Mouse (Mus musculus) liver, adult 2 months (tissue): ENCODE data around the gene Ets1. TPM values are rescaled to one million over a fixed set of nuclear protein-coding genes. Genes with fewer than 3 reads are reported as not detected.

Source experiments
- DNase-seq: peaks from one replicate; pipeline ENCODE4 v3.0.0-alpha.2; 2011; ENCODE audit warnings: low read depth, low spot score; ENCODE audit errors: extremely low read depth
- H3K27ac ChIP-seq: fragments of 200-500 bp; replicated peaks from 2 replicates; pipeline ENCODE4 v1.5.1; 2012; ENCODE audit warnings: low read depth, mild to moderate bottlenecking, control low read depth, inconsistent platforms, low read length; ENCODE audit not compliant: insufficient read depth
- H3K27me3 ChIP-seq: fragments of 200-500 bp; 2 replicates; pipeline ENCODE4 v1.6.1; 2012; ENCODE audit warnings: mild to moderate bottlenecking, moderate library complexity, low read length, inconsistent platforms; ENCODE audit not compliant: control insufficient read depth, insufficient read depth
- H3K36me3 ChIP-seq: fragments of 200-500 bp; 2 replicates; pipeline ENCODE4 v1.6.1; 2012; ENCODE audit warnings: low read length, inconsistent platforms; ENCODE audit not compliant: control insufficient read depth, insufficient read depth
- H3K4me1 ChIP-seq: fragments of 200-500 bp; 2 replicates; pipeline ENCODE4 v1.6.1; 2011; ENCODE audit warnings: low read length; ENCODE audit not compliant: control insufficient read depth, insufficient read depth
- H3K4me3 ChIP-seq: fragments of 200-500 bp; 2 replicates; pipeline ENCODE4 v1.5.1; 2011; ENCODE audit warnings: low read depth, mild to moderate bottlenecking, control low read depth, low read length, moderate library complexity; ENCODE audit not compliant: insufficient read depth
- H3K79me2 ChIP-seq: fragments of 200-500 bp; 2 replicates; pipeline ENCODE4 v1.6.1; 2012; ENCODE audit warnings: inconsistent platforms, mild to moderate bottlenecking, low read length, moderate library complexity; ENCODE audit not compliant: control insufficient read depth, insufficient read depth
- H3K9ac ChIP-seq: fragments of 200-500 bp; 2 replicates; pipeline ENCODE4 v1.6.1; 2012; ENCODE audit warnings: low read depth, mild to moderate bottlenecking, control low read depth, inconsistent platforms, low read length
- CTCF ChIP-seq: fragments of 200-500 bp; IDR thresholded peaks from 2 replicates; pipeline ENCODE4 v1.5.1; 2011; ENCODE audit warnings: low read depth, low read length, control low read depth
- POLR2A ChIP-seq: fragments of 200-500 bp; IDR thresholded peaks from 2 replicates; pipeline ENCODE4 v1.6.1; 2011; ENCODE audit warnings: low read length, control low read depth; ENCODE audit not compliant: insufficient read depth; ENCODE audit errors: extremely low read depth
- WGBS: fragments of 180-500 bp; shearing (Covaris S2); methylation state at CpG from one replicate; pipeline ENCODE4 v1.1.7; 2018; 5-methylcytosine and 5-hydroxymethylcytosine counted together
- polyA plus RNA-seq: library from polyadenylated mRNA; depleted of rRNA; stranded (reverse); fragments of >200 nt; gene quantifications from 2 replicates; pipeline ENCODE4 v1.2.3, GENCODE M21; 2012
- total RNA-seq: library from RNA; depleted of rRNA; stranded (reverse); fragments of >200 nt; gene quantifications from 2 replicates; pipeline ENCODE4 v1.2.3, GENCODE M21; 2014

The Ets1 gene
- total and polyA plus RNA-seq, 2 experiments: 7.6 to 18.8 TPM

GRCm38 (mm10) chr9:32699391-32699841 lies 63.4 kb downstream of the Ets1 start:
- Histone ChIP-seq H3K36me3 (no peaks in the 10 kb centered on the region), H3K27ac (peak overlapping the region; percentile 67), H3K79me2 (peaks cover 4% of the 10 kb centered on the region), H3K9ac (peak overlapping the region; percentile 76), H3K4me1 (no peaks in the 10 kb centered on the region; the same call in 1 of the 2 replicates), H3K4me3 (peak overlapping the region; percentile 48), H3K27me3 (no peaks in the 10 kb centered on the region)
- DNase-seq: no peak
- WGBS: 83% methylated on average over 8 of the region's 8 CpGs
- TF ChIP-seq CTCF (no peak), POLR2A (no peak)

- DNase-seq: no peak
- Histone ChIP-seq H3K27ac (peak overlapping the region; percentile 67), H3K4me1 (no peaks in the 10 kb centered on the region; the same call in 1 of the 2 replicates), H3K79me2 (peaks cover 5% of the 10 kb centered on the region), H3K27me3 (no peaks in the 10 kb centered on the region), H3K9ac (peak overlapping the region; percentile 76), H3K36me3 (no peaks in the 10 kb centered on the region), H3K4me3 (peak overlapping the region; percentile 48)
- TF ChIP-seq POLR2A (no peak), CTCF (no peak)
- WGBS: 54% methylated on average over 7 of the region's 7 CpGs
These were observed 64.3 kb downstream of the Ets1 start for GRCm38 (mm10) chr9:32700091-32700905.

- no peaks in the 10 kb centered on the region for H3K27me3 ChIP-seq
- peak overlapping the region; percentile 54 for H3K4me3 ChIP-seq
- 0 out of 2 replicates have a peak, but pooled peaks cover 1% of the 10 kb centered on the region for H3K36me3 ChIP-seq
- H3K27ac ChIP-seq: peak overlapping the region; percentile 35; the same call in 1 of the 2 replicates
- 72% methylated on average over 20 of the region's 20 CpGs for WGBS
- H3K79me2 ChIP-seq: peaks cover 13% of the 10 kb centered on the region
- H3K9ac ChIP-seq: peak overlapping the region; percentile 65
- TF ChIP-seq POLR2A: no peak
- H3K4me1 ChIP-seq: peaks cover 2% of the 10 kb centered on the region; the same call in 1 of the 2 replicates
- DNase-seq: no peak
These were observed 65.3 kb downstream of the Ets1 start for GRCm38 (mm10) chr9:32701126-32701997.

- DNase-seq: no peak
- Histone ChIP-seq H3K9ac (peak overlapping the region; percentile 64), H3K4me3 (peak overlapping the region; percentile 54), H3K27ac (no peak overlapping the region), H3K27me3 (no peaks in the 10 kb centered on the region), H3K79me2 (peaks cover 13% of the 10 kb centered on the region), H3K4me1 (peaks cover 3% of the 10 kb centered on the region; the same call in 1 of the 2 replicates), H3K36me3 (0 out of 2 replicates have a peak, but pooled peaks cover 1% of the 10 kb centered on the region)
- TF ChIP-seq CTCF (no peak), POLR2A (no peak)
- 67% methylated on average over 2 of the region's 2 CpGs for WGBS
These were observed 65.9 kb downstream of the Ets1 start for GRCm38 (mm10) chr9:32701998-32702305.

- Histone ChIP-seq H3K79me2 (peaks cover 13% of the 10 kb centered on the region), H3K27me3 (no peaks in the 10 kb centered on the region), H3K27ac (no peak overlapping the region), H3K4me1 (peaks cover 4% of the 10 kb centered on the region; the same call in 1 of the 2 replicates), H3K36me3 (0 out of 2 replicates have a peak, but pooled peaks cover 1% of the 10 kb centered on the region), H3K9ac (peak overlapping the region; percentile 36), H3K4me3 (peak overlapping the region; percentile 30; the same call in 1 of the 2 replicates)
- no peak for TF ChIP-seq CTCF
- 37% methylated on average over 4 of the region's 4 CpGs for WGBS
- DNase-seq: no peak
These were observed 66.9 kb downstream of the Ets1 start for GRCm38 (mm10) chr9:32702836-32703395.
